Mouse (Mus musculus) ES-E14 (cell line): ENCODE results near the gene C1d. TPM values are rescaled to one million over a fixed set of nuclear protein-coding genes. Genes with fewer than 3 reads are reported as not detected.

Experiments used
- DNase-seq: peaks from one replicate; pipeline ENCODE4 v3.0.0-alpha.2; 2013; ENCODE audit warnings: low read depth, low spot score
- H3K27ac ChIP-seq: 2 replicates; pipeline ENCODE4 v1.5.1; 2012; ENCODE audit warnings: low read depth, mild to moderate bottlenecking, low read length, moderate library complexity, mixed read lengths; ENCODE audit not compliant: poor library complexity, insufficient read depth, severe bottlenecking
- H3K36me3 ChIP-seq: 2 replicates; pipeline ENCODE4 v1.6.1; 2012; ENCODE audit warnings: mild to moderate bottlenecking, low read length, moderate library complexity, mixed read lengths; ENCODE audit not compliant: control insufficient read depth, poor library complexity, insufficient read depth, severe bottlenecking
- H3K4me1 ChIP-seq, 2 experiments: fragments of 150-350 bp in 1 of 2; sonication (generic) in 1 of 2; 2 replicates each; pipeline ENCODE4 v1.6.1; 2012; ENCODE audit warnings: low read length in 2 of 2, mild to moderate bottlenecking in 1 of 2, mixed read lengths in 1 of 2; ENCODE audit not compliant: control insufficient read depth in 2 of 2, insufficient read depth in 2 of 2, poor library complexity in 1 of 2
- H3K4me3 ChIP-seq, 2 experiments: fragments of 150-350 bp in 1 of 2; sonication (generic) in 1 of 2; 2 replicates each; pipeline ENCODE4 v1.5.1; 2012; ENCODE audit warnings: low read length in 2 of 2, low read depth in 1 of 2, mild to moderate bottlenecking in 1 of 2, mixed read lengths in 1 of 2; ENCODE audit not compliant: insufficient read depth in 1 of 2, poor library complexity in 1 of 2, severe bottlenecking in 1 of 2
- H3K9ac ChIP-seq: 2 replicates; pipeline ENCODE4 v1.6.1; 2012; ENCODE audit warnings: low read depth, mild to moderate bottlenecking, low read length, mixed read lengths; ENCODE audit not compliant: poor library complexity, insufficient read depth, severe bottlenecking
- H3K9me3 ChIP-seq: fragments of 150-350 bp; sonication (generic); 2 replicates; pipeline ENCODE4 v1.6.1; 2012; ENCODE audit warnings: low read depth, mild to moderate bottlenecking, low read length; ENCODE audit not compliant: control insufficient read depth, insufficient read depth
- CHD2 ChIP-seq: IDR thresholded peaks from 2 replicates; pipeline ENCODE4 v1.6.1; 2014; ENCODE audit warnings: mild to moderate bottlenecking, low read depth, low read length, inconsistent platforms
- HCFC1 ChIP-seq: IDR thresholded peaks from 2 replicates; pipeline ENCODE4 v1.6.1; 2012; ENCODE audit warnings: low read length, inconsistent platforms, borderline replicate concordance; ENCODE audit not compliant: insufficient read depth
- MAFK ChIP-seq: IDR thresholded peaks from 2 replicates; pipeline ENCODE4 v1.6.1; 2014; ENCODE audit warnings: mild to moderate bottlenecking, low read depth, low read length, inconsistent platforms; ENCODE audit not compliant: insufficient read depth
- ZC3H11A ChIP-seq: IDR thresholded peaks from 2 replicates; pipeline ENCODE4 v1.6.1; 2012; ENCODE audit warnings: low read depth, mild to moderate bottlenecking, inconsistent platforms, low read length, borderline replicate concordance
- ZNF384 ChIP-seq: IDR thresholded peaks from 2 replicates; pipeline ENCODE4 v1.6.1; 2012; ENCODE audit warnings: low read depth, low read length, inconsistent platforms
- in situ Hi-C, 2 experiments: fragments of 600-800 bp; cut with MboI; formaldehyde crosslinking; loops; one replicate each; pipeline ENCODE4 v1.15.1; 2025; ENCODE audit warnings: low sequenced_read_pairs in 2 of 2, inconsistent platforms in 1 of 2; ENCODE audit not compliant: unreplicated experiment in 2 of 2
- total RNA-seq: library from RNA; depleted of rRNA; stranded (reverse); fragments of 300-350 nt; gene quantifications from 2 replicates; pipeline ENCODE4 v1.2.3, GENCODE M21; 2012; rRNA removed

The C1d gene
- total RNA-seq, 1 experiment, result 48.5 TPM

- Histone ChIP-seq H3K4me3 (no peak overlapping the region), H3K9me3 (no peaks in the 10 kb centered on the region), H3K27ac (no peak overlapping the region), H3K9ac (no peak overlapping the region), H3K36me3 (no peaks in the 10 kb centered on the region), H3K4me1 (no peaks in the 10 kb centered on the region)
- no peak for TF ChIP-seq ZNF384
- no peak for TF ChIP-seq HCFC1
- TF ChIP-seq CHD2, result no peak
- TF ChIP-seq ZC3H11A, result no peak
- TF ChIP-seq MAFK, result peak; percentile 95
- DNase-seq, result no peak
- in situ Hi-C loops, result no loop called here
These were observed 50.1 kb downstream of the C1d start for GRCm38 (mm10) chr11:17307457-17307856.

Other genes with a start within 250 kb of the C1d start
- 0.48 and 0.49 TPM in 2 replicates for gene Cnrip1, start 206.0 kb upstream of the C1d start, total RNA-seq
- 0.05 and 0.54 TPM in 2 replicates for gene Plek, start 205.2 kb upstream of the C1d start, total RNA-seq
- 19.1 and 32.9 TPM in 2 replicates for gene Ppp3r1, start 98.3 kb upstream of the C1d start, total RNA-seq
- 20.3 and 31.5 TPM in 2 replicates for gene Wdr92, start 75.5 kb upstream of the C1d start, total RNA-seq
- 67.4 and 113 TPM in 2 replicates for gene Pno1, start 46.0 kb upstream of the C1d start, total RNA-seq